Mouse (Mus musculus) naive thymus-derived CD4-positive, alpha-beta T cell, adult 2 months (primary cell): ENCODE data around the gene Rrn3.
"Not testable (repeated sequence)": the region's sequence is repeated elsewhere in the genome, so short reads cannot be mapped to it uniquely, and the experiment has no call there.

Source experiments
- DNase-seq: peaks from one replicate; pipeline ENCODE4 v3.0.0-alpha.2; 2011; ENCODE audit warnings: low read depth

The Rrn3 gene

GRCm38 (mm10) chr16:13780353-13781036 lies at the start of gene Rrn3:
Rrn3 (plus strand) TSS chr16:13780708.
- peak; percentile 90 for DNase-seq

DNA sequence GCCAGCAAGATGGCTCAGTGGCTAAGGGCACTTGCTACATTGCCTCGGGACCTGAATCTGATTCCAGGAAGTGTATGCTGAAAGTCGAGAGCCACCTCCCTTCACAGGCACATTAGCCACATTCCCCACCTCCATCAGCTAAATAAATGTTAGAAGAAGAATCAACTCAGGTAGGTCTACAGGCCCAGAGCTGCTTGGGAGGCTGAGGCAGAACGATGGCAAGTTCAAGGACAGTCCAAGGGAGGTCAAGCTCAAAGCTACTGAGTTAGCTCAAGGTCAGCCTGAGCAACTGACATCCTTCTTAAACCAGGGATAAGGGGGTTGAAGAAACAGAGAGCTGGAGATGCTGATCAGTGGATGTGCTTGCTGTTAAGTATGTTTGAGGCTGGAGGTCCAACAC lies 47.7 kb upstream of the Rrn3 start:
- DNase-seq = no peak

DNA sequence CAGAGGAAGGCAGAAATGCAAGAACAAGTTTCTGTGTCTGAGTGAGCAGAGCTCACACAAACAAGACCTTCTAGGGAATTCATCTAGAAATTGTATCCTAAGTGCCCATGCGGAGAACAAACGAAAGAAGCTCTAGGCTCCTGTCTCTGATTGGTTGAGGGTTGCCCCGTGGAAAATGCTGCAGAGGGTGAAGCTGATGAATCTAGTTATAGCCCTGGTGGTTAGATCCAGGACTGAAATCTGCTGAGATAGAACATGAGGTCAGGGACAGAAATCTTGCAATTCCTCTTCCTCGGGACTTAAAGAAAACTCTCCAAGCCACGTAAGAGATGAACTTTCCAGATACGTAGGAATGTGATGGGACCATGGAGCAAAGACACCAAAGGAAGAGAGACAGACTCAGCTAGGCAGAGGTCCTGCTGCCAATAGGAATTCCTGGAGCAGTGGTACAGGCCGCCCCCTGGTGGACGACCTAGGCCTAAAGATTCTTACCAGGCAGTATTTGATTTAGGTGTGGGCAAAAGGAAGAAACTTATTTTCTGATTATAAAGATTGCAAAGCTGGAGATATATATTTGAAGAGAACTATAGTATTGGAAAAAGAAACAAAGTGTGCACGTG lies 46.9 kb upstream of the Rrn3 start:
- DNase-seq = peak; percentile 64

DNA sequence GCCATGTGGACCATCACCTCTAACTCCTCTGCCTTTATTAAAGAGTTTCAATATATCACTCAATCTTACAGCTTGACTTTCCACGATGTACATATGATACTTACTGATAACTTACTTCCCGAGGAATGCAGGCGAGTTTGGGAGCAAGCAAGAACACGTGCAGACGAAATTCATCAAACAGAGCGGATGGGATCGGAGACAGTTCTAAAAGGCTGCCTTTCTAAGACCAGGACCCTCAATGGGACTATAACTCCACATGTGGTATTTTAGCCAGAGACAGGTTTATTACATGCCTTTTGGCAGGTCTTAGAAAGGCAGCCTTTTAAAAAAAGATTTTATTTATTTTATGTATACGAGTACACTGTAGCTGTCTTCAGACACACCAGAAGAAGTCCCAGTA lies 44.5 kb upstream of the Rrn3 start:
- no peak for DNase-seq

DNA sequence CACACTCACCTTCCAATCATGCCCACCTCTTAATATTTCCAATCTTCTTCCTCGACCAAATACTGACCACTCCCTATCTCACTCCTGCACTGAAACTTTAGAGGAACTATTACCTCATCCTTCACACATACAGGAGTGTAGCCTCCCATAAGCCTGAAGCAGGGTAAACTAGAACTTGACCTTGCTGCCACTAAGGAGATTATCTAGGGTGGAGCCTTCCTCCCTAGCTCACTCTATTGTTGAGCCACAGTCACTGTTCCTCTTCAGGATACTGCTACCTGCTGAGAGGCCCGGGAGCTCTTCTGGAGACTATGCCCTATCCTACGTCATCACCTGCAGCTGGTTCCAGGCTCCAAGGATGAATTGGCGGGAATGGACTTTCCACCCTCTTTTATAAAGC lies 41.5 kb upstream of the Rrn3 start:
- DNase-seq = not testable (repeated sequence)

DNA sequence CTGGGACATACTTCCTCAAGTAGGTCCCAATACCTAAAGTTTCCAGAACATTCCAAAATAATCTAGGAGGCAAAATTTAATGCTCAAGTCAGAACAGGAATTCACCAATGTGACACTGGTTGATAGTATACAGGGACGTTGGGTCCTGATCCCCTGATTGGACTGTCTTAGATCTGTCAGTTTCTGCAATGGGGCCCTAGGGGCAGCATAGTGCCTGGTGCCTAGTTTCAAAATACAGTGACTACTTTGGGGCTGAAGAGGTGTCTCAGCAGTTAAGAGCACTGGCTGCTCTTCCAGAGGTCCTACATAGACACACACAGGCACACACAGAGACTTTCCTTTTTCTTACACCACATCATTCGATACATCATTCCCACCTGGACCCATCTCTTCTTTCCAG lies 39.7 kb upstream of the Rrn3 start:
- DNase-seq = no peak

DNA sequence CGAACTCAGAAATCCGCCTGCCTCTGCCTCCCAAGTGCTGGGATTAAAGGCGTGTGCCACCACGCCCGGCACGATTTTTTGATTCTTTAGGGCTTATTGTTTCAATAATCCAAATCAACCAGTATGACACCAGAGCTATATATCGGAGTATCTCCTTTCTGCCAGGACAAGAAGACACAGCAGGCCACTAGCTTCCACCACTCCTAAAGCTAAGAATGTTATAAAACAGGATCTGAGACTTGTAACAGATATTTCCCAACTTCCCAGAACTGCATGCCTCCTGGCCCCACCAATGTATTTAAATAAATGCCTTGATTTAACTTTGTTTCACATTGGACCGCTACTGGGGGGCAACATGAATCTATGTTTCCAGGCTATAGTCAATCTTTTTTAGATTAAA lies 32.8 kb upstream of the Rrn3 start:
- DNase-seq = no peak

- no peak for DNase-seq
Measured at GRCm38 (mm10) chr16:13748124-13748523, 32.4 kb upstream of the Rrn3 start.

DNA sequence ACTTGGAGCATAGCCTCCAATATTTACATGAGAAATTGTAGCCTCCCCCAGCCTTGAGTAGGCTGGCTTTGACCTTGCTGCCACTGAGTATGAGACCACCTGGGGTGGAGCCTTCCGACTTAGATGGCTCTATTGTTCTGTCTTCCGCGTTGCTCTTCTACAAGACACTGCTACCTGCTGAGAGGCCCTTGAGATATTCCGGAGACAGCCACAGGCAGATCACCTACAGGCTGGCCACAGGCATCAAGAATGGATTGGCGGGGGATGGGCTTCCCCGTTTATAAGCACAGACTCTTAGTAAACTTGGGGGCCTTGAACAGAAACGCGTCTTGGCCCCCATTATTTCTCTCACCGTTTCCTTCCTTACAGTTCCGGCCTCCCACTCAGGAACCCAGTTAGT lies 31.7 kb upstream of the Rrn3 start:
- not testable (repeated sequence) for DNase-seq

GRCm38 (mm10) chr16:13749306-13749705 lies 31.2 kb upstream of the Rrn3 start:
- no peak for DNase-seq

DNA sequence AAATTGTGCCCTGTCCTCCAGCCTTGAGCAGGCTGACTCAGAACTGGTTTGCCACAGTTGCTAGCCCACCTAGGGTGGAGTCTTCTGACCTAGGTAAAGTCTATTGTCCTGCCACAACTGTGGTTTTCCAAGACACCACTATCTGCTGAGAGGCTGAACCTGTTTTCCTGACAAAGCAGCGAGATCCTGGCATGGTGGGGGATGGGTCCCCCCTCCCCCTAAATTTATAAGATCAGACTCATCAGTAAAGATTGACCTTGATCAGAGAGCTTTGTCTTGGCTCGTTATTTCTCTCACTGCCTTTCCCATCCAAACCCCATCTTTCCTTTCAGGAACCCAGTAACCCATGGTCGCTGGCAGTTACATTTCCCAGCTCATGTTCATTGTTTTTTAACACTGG lies 30.5 kb upstream of the Rrn3 start:
- DNase-seq = no peak

DNA sequence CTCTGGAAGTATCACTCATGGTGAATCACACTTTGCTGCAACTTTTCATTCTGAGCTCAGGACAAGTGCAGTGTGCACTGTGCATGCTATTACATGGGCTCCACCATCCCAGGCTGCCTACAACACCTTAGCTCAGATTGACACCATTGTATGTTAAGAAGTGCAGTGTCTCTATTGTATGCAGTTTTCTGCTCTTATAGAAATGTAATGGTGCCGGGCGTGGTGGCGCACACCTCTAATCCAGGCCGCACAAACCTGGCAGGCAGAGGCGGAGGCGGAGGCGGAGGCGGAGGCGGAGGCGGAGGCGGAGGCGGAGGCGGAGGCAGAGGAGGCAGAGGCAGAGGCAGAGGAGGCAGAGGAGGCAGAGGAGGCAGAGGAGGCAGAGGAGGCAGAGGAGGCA lies 29.9 kb upstream of the Rrn3 start:
- DNase-seq = no peak

DNA sequence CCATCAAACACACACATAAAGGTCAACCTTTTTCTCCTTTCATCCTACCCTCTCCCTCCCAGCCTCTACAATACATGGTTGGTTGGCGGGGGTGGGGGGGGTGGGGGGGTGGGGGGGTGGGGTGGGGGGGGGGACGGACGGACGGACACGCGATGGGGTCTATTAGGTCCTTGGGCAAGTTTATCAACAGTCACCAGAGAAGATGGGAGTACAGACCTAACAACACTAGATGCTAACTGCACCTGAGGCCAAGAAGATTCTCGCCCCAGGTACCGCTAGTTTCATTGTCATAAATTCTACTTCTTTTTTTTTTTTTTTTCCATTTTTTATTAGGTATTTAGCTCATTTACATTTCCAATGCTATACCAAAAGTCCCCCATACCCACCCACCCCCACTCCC lies 26.5 kb upstream of the Rrn3 start:
- DNase-seq = no peak

DNA sequence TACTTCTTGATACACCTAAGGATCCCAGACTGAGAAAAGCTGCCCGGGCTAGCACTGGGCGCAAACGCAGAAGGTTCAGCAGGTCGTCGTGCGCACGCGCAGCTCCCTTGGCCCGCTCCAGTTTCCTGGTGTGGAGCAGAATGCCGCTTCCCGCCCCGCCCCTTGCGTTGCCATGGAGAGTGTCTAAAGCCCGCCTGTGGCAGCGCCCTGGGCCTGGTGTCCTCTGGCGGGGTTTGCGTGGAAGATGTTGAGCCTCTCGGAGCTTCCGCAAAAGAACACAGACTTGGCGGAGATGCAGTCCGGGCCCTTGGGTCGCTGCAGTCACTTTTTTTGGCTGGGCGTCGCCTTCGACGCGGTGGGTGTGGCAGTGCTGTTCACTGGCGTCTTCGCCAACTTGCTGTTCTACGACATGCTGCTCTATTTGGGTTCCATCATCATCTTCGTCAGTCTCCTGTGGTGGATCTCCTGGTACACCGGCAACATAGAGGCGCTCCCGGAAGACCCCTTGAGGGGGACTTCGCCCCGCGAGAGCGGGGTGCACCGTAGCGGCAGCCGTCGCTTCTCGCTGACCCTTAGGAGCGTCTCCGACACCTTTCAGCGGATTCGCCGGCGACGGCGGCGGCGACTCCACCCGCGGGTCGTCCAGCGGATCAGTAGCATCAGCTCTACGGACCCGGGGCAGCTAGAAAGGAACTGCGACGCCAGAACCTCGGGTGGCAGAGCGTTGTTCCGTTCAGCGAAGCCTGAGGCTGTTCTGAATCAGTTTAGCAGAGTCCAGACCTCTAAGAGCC lies 25.9 kb upstream of the Rrn3 start:
- peak; percentile 95 for DNase-seq

- no peak for DNase-seq
Measured at GRCm38 (mm10) chr16:13757823-13758222, 22.7 kb upstream of the Rrn3 start.

- DNase-seq = not testable (repeated sequence)
Measured at GRCm38 (mm10) chr16:13762807-13763206, 17.7 kb upstream of the Rrn3 start.

DNA sequence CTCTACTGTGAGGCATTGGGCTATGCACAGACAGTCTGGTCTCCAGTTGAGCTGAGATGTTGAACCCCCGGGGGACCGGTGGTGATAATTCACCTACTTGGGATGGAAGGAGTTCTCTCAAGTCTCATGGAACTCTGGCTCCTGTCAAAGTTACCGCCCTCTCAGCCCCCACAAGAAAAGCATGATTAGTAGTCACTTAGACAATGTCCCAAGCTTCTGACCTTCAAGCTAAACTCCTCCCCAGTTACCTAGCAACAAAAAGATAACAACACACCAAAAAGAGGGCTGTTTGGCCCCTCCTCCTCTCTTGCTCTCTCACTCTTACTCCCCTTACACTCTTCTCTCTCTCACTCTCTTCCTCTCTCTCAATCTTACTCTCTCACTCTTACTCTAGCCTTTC lies 16.0 kb upstream of the Rrn3 start:
- DNase-seq = no peak

DNA sequence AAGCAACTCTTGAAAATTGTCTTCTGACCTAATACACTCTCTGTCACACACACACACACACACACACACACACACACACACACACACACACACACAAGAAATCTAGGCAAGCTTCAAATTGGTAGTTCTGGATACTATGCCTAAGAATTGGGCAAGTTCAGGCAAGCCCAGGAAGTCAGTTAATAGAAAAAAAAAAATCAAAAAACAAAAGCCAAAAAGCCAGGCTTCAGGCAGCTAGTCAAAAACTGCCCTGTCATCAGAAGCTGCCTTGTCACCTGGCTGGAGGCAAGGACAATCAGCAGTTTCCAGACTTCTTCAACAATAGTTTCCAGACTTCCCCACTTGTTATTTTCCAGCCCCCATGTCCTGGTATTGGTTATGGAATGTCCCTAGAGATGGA lies 14.1 kb upstream of the Rrn3 start:
- no peak for DNase-seq

GRCm38 (mm10) chr16:13771603-13772002 lies 8.9 kb upstream of the Rrn3 start:
- not testable (repeated sequence) for DNase-seq

GRCm38 (mm10) chr16:13772051-13772450 lies 8.5 kb upstream of the Rrn3 start:
- DNase-seq = not testable (repeated sequence)

GRCm38 (mm10) chr16:13774011-13774410 lies 6.5 kb upstream of the Rrn3 start:
- not testable (repeated sequence) for DNase-seq

GRCm38 (mm10) chr16:13774651-13775050 lies 5.9 kb upstream of the Rrn3 start:
- DNase-seq = not testable (repeated sequence)

DNA sequence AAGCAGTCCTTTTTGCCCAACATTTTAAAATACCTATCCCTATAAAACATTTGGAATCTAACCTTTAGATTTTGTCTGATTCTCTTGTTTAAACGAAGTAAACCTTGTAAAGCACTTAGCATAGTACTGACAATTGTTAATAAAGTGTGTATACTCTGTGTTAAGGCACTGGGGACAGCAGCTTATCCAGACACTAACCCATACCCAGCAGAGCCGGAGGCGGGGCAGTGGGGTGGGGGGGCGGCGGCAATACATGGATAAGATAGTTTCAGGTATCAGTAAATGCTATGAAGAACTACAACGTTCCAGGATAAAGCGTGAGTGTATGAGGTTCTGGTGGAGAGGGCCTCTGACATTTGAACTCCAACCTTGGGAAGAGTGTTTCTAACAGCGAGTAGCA lies 708 bp downstream of the Rrn3 start:
- no peak for DNase-seq
